Mouse (Mus musculus) layer of hippocampus, postnatal 25 days (tissue): ENCODE measurements around the gene Itpr2. TPM values are rescaled to one million over a fixed set of nuclear protein-coding genes. Genes with fewer than 3 reads are reported as not detected.

Experiments used
- DNase-seq, 2 experiments: peaks; one replicate each; pipeline ENCODE4 v3.0.0; 2022; ENCODE audit warnings: mixed read lengths in 2 of 2, low spot score in 1 of 2; ENCODE audit errors: extremely low spot score in 1 of 2
- total RNA-seq, 2 experiments: library from RNA; stranded (reverse); gene quantifications; 2 replicates each; pipeline ENCODE4 v1.2.3; 2021

The Itpr2 gene
- total RNA-seq, 2 experiments from 2014 or later = 16.6 to 20.5 TPM

DNA sequence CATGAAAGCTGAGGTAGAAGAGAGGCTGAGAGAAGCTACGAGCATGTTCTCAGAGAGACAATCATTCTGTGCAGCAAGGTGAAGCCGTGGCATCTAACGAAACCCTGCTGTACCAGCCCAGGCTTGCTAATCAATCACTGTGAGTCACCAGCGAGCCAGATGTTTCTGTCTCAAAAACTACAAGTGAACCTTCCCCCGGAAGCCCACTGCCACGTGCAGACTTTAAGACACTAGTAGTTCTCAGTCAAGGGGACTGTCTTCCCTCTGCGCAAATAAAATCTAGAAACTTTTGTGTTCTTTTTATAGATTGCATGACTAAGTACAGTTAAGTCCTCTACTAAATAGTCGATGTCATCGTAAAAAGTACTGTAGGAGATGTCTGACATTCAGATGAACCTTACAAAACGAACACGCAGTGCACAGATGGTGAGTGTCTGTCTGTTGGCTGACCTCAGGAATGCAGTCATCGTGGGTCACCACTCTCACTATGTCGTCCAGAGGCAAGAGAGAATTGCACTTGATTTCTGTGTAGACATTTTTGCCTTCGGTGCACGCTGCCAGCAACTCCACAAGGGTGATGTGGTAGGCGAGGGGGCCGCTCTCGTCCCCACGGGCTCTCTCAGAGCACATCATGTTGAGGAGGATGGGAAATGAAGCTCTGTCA lies 177.3 kb downstream of the Itpr2 start:
- no peak for DNase-seq

DNA sequence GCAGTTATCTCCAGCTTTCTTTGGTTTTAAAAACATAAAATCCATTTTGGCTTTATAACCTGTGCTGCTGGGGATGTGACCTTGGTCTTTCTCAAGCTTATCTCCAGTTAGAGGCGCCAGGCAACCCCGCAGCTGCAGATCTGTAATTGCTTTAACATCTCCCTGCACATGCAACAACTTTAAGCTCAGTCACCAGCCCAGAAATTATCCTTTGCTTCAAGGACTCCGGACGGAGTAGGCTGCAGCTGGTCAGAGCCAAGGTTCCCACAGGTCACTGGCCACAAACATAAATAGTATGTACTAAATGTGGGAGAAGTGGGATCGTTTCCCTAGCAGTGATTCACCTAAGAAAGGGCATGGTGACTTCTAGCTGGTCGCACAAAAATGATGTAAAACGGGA lies 179.5 kb downstream of the Itpr2 start:
- DNase-seq = no peak

DNA sequence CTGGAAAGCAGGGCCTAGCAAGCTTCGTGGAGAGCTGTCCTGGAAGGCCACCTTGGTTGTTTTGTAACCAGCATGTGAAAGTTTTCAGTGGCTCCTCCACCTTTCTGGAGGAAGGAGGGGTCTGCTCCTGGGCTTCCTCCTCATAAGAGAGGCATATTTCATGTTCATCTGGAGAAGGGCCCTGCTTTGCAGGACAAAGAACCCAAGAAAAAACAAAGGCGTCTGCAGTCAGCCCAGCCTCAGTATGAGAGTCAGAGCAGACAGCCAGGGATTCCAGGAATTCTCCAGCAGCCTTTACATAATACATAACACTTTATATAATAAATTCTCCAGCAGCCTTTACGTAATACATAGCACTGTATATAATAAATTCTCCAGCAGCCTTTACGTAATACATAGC lies 180.1 kb downstream of the Itpr2 start:
- no peak for DNase-seq

DNA sequence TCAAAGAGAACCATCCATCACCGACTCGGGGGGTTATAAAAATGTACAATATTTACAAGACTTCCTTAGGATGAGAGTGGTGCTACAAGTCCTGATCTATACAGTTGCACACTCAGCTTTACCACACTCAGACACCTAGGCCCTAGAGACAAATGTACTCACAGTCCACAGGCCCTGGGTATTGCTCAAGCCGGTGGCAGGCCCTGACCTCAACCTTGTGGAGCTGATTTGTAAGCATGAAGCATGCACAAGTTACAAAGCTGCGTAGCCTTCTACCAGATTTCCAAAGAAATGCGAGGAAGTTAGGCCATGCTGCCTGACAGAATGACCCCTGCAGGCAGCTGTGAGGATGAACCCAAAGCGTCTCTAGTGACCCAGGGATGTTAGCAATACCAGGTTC lies 185.6 kb downstream of the Itpr2 start:
- DNase-seq = no peak

DNA sequence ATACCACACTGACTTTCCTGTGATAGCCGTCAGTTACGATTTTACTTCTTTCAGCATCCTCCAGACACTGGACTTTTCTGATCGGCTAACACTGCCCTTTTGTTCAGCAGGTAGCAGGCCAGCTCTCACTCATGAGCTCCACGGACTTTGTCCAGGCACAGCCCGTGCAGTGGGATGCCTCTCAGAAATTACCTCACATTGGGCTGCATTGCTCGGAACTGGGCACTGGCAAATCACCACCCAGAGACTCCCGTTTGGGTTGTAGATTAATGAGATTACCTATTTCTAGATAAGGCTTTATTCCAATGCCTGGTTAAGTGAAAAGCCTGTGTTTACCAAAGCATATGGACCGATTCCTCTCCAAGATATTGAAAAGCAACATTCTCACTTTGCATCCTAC lies 186.9 kb downstream of the Itpr2 start:
- DNase-seq = no peak

DNA sequence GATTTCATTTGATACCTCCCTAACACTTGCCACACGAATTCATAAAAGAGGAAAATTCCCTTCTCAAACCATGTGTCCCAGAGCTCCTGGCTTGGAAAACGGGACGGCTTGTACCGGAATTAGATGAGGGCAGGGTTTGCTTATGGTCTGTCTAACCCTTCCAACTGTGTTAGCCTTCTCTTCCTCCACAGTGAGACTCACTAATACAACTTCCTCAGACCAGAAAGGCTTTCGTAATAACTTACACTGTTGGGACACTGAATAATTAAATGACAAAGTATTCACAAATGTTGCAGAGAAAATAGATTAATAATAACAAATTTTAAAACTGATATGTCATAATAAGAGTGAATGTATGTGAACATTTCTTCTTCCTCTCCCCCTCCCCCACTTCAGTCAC lies 187.7 kb downstream of the Itpr2 start:
- no peak for DNase-seq

DNA sequence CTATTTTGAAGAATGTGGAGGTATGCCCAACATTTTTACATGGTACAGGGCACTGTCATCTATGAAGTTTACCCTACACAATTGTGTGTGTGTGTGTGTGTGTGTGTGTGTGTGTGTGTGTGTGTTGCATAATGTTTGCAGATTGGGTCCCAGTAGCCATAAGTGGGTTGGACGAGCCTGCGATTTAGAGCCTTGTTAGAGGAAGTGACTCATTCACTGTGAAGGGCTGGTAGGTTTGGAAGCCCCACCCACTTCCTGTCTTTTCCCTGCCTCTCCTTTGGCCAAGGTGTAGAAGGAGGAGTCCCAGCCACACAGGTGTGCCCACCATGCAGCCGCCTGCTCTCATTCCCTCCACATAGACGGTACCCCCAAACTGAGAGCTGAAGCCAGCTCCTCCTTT lies 188.6 kb downstream of the Itpr2 start:
- DNase-seq = no peak

DNA sequence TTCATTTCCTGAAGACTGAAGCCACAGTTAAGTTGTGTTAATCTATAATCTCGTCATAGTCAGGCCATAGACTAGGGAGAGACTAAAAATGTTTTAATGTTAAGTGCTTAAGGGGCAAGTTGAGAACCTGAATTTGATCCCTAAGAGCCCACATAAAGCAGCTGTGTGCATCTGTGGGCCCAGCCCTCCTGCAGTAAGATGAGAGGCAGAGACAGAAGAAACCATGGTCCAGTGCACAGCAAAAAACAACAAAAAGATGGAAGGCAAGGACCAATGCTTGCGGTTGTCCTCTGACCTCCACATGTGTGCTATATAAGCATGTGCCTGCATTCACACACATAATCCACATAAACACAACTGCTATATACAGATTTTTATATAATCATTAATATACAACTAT lies 191.8 kb downstream of the Itpr2 start:
- no peak for DNase-seq

DNA sequence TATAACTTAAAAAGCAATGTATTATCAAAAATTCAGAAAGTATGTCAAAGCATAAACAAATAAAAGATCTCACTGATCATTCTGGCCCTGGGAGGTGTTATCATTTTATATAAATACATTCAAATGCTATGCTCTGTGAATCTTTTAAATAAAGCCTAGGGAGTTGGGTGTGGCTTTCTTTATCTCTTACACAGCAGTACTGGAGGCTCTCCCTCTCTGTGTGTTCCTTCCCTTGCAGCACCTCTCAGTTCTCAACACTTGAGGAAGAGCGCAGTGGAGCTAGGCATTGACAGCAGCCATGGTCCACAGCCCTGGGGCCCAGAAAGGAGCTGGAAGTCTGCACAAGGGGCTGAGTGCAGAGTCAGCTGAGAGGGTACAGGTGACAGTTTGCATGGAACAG lies 192.7 kb downstream of the Itpr2 start:
- DNase-seq = no peak

DNA sequence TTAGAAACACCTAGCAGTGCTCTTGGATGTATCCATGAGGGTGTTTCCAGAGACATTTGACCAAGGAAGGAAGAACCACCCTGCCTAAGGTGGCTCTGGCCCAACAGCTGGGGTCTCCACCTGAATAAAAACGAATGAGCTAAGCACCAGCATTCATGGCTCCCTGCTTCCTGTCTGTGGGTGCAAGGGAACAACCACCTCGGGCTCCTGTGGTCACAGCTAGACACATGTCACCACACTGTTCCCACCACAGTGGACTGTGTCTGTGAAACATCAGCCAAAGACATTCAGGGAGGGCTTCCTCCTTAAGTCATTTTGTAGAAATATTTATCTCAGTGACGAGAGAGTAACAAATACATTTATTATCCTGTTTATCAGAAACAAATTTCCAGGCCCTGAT lies 196.0 kb downstream of the Itpr2 start:
- no peak for DNase-seq

DNA sequence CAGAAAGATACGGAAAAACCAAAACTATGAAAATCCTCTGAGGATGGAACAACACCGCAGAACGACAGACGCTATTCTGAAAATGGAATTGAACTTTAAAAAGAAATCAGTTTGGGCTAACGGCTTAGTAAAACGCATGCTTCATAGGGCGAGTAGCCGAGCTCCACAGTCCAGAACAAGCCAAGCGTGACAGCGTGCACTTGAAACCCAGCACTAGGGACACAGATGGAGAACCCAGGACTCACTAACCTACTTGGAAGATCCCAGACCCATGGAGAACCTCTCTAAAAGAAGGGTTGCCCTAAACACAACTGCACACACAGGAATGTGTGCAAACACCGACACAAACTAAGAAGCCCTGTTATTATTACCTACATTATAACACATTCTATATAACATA lies 197.9 kb downstream of the Itpr2 start:
- no peak for DNase-seq

DNA sequence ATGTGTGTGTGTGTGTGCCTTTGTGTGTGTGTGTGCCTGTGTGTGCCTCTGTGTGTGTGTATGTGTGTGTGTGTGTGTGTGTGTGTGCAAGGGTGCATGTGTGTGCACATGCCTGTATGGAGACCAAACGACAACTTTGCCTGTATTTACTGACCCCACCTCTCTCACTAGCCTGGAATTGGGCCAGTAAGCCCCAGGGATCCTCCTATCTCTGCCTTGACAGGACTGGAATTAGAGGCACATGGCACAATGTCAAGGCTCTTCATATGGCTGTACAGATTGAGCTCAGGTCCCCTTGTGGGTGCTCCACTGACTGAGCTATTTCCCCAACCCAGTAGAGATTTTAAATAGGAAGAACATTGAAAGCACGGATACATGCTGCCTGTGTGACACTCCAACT lies 198.7 kb downstream of the Itpr2 start:
- DNase-seq = no peak

DNA sequence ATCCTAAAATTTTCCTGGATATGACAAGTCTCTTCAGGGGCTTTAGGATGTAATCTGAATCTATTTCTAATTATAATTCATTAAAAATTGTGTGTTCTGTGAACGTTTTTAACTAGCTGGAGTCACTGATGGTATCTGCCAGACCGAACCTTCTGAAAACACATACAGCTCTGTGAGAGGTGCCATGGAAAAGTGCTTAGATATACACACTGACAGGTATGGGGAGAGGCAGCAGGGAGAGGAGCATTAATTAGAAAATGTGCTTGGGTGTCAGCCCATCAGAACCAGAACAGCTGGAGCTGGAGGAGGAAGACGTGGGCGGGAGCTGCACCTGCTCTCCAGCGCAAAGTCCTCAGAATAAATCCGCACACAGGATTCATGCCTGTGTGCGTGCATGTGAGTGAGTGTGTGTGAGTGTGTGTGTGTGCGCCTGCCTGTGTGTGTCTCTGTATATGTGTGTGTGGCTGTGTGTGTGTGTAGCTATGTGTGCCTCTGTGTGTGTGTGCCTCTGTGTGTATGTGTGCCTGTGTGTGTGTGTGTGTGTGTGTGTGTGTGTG lies 199.4 kb downstream of the Itpr2 start:
- no peak for DNase-seq

DNA sequence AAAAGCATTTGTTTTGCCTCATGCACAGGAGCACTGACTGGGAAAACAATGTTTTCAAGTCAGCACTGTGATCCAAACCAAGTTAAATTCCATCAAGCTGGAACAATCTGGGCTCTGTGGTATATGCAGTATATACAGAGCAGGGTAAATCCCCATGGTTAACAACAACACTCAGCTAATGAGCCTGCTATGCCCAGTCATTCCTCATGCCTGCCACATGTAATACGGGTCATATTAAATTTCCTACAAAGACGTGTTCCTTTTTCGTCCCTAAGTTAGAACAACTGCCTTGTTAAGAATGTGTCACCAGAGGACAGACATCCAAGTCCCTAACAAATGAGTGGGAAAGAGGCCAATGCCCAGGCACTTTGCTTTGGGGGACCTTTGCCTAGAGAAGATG lies 199.9 kb downstream of the Itpr2 start:
- no peak for DNase-seq

DNA sequence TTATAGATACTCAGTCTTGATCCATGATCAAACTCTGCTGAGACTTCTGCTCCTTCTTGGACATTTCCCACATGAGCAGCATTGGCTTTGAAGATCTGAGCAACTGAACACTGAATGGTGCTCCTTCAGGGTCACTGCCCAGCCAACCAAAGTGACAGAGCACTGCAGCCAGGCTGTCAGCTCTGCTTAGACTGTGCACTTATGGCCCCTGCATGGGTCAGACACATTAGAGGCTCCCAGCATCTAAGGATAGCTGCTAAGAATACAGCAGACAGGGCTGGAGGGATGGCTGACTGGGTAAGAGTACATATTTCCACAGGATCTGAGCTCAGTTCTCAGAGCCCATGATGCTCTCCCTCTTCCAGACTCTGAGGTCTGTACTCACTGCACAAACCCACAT lies 201.1 kb downstream of the Itpr2 start:
- DNase-seq = no peak

DNA sequence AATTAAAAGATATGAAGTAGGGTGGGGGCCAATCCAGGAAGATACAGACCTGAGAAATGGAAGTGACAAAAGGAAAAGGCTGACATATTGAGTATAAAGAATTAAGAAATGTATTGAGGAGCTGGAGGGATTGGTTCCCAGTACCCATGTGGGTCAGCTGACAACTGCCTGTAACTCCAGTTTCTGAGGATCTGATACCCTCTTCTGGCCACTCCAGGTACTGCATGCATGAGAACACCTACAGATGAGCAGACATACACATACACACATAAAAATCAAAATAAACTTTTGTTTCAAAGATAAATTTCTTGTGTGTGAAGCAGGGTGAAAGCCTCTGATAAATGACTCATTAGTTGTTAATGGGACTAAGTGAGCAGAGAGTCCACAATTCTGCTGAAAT lies 203.3 kb downstream of the Itpr2 start:
- no peak for DNase-seq

DNA sequence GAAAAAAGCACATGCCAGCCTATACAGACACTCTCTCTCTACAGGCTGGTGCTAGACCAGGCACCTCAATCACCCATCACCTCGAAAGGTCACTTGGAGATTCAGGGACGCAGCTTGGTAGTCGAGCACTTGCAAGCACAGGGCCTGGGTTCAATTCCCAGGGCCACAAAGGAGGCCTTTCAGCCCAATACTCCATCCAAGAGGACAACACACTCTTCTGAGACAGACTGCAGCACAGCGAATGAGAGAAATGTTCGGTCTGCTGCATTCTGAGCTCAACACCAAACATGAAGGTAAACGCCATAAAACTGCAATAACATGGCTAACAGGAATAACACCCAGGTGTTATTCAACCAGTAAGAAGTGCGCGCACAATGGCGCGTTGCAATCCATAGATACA lies 211.0 kb downstream of the Itpr2 start:
- no peak for DNase-seq

DNA sequence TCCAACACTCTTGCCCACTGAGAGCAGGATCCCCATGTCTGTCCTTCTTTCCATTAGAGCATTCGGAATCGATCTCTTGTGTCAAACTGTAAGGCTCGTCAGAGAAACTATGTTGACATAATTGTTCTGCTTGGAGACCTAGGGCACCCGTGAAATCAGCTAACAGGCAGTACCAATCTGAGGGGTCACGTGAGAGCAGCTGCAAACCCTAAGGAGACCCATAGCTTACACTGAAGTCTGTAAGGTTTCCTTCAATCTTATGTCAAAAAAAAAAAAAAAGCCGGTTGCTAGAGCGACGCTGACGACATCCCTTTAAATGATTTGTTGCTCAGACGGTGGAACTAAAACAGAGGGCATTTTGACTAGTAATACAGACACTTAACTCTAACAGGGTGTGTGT lies 212.2 kb downstream of the Itpr2 start:
- DNase-seq = no peak

DNA sequence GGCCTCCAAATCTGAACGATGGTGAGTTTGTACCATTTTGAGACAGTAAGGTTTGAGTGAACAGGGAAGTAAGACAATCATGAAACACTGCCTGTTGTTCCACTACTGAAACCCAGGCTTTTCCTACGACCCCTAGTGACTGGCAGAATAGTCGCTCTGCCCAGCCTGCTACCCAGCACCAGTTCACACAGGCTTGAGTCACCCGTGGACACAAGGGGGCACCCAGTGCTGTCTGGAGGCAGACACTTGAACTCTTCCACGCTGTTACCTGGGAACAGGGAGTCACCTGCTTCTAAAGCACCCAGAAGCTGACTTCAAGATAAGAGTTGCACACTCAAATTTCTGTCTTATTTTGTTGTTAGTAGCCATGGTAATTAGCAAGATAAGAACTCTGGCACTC lies 213.8 kb downstream of the Itpr2 start:
- DNase-seq = no peak

DNA sequence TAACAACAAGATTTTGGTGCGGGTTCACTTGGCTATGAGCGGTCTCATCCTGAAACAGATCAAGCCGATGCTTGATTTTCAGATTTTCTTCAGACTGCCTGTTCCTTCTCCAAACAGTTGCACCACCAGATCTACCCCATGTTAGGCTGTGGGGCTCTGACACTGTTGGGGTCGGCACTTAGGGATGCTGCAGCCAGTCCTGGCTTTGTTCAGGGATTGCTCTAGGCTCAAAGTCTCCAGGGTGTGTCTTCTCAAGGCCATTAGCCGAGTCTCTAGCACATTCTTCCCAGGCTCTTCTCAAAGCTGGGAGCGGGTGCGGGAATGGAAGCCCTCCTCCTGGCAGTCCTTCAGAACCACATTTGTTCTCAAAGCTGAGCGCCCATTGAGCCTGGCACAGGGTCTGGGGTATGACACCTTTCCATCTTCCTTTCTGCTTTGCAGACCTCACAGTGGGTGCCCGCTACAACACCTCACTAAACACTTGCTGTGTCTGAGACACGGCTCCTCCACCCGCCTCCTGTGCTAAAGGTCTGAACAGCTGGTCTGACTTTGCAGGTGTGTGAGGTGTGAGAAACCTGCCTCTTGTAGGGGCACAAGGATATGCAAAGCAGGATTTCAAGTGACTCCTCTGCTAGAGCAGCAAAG lies 217.0 kb downstream of the Itpr2 start:
- no peak for DNase-seq

DNA sequence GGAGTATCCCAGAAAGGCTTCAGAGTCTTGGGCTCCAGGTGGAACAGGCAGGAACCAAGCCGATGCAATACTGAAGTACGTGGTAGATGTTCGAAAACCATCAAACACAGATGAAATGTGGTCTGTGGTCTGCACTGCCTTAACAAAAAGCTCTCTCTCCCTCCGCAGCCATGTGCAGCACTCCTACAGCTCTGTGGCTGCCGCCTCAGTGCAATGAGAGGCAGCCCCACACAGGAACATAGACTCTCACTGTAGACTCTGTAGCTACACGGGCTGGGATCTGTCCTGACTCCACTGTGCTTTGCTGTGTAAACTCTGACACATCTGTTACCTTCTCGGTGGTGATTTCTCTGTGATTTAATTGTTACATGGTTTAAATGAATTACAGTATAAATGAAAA lies 218.0 kb downstream of the Itpr2 start:
- no peak for DNase-seq

DNA sequence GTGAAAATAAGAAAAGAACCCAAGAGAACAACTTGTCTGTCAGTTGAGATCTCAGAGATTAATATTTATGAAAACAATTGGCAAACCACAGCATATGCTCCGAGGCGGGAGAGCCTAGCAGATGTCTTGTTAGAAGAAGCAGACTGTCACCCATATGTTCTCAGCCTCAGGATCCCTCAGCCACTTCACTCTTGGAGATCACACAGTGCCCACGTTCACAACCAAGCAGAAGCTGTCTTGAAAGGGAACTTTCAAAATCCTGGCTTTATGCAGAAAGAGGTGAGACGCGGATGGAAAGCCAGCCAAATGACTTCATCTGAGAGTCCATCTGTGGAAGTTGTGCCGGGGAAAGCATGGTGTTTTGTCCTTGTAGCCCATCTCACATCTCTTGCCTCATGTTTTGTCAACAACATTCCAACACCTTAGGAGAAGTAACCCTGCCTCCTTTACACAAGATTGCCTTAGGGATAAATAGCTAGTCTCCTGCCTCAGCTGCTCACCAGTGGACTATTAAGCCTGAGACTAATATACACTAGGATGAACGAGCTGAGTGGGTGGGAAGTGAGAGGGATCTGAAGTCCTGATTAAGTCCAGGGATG lies 219.9 kb downstream of the Itpr2 start:
- DNase-seq = no peak
